Mouse (Mus musculus): ENCODE measurements at regions not wholly inside any gene's neighbourhood (a gene's known extent, or its start where the extent isn't known, plus 50 kb on each side); places are given as distances from the start of the nearest gene placed in this dataset.

DNA sequence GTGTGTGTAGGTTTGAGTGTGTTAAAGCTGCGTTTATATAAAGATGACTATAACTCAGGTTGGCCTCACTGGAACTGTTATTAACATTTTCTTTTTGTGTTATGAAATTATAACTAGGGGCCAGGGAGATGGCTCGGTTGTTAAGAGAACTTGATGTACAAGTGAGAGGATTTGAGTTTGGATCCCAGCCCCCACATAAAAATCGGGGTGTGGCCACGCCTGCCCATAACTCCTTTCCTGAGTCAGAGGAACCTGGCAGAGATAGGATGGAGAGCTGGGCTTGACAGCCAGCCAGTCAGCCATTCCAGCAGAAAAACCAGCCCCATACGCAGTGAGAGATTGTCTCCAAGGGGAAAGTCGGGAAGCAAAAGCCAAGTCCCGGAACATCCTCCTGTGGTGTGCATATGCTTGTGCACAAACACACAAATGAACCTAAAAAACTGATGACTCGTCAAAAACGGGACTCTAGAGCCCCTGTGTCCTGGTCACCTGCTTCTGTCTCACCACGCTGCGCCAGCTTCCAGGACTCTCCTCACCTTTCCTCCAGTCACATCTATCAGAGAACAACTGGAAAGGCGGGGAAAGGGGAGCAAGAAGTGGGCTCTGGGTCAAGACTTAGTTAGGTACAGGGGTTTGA lies 97.8 kb downstream of the Amer3 start:
- Histone ChIP-seq H3K4me1 (ENCODE audit: control insufficient read depth, insufficient read depth, insufficient read length, low read length) (no peaks in the 10 kb centered on the region; the same call in 1 of the 2 replicates), H3K4me3 (ENCODE audit: low read depth, low read length) (no peak overlapping the region), H3K27me3 (ENCODE audit: control insufficient read depth, insufficient read depth, low read length) (0 out of 2 replicates have a peak, but pooled peaks cover 5% of the 10 kb centered on the region), H3K36me3 (ENCODE audit: control insufficient read depth, insufficient read depth, low read length) (no peaks in the 10 kb centered on the region), H3K27ac (ENCODE audit: insufficient read depth, low read depth, low read length) (no peak overlapping the region)
- 35% methylated on average over 12 of the region's 12 CpGs for WGBS
- TF ChIP-seq POLR2A (IDR thresholded peaks at IDR 0.05; ENCODE audit: low read depth, low read length) (no peak), CTCF (IDR thresholded peaks at IDR 0.05; ENCODE audit: extremely low read depth, insufficient read length, insufficient replicate concordance, low read depth, low read length) (no peak)

DNA sequence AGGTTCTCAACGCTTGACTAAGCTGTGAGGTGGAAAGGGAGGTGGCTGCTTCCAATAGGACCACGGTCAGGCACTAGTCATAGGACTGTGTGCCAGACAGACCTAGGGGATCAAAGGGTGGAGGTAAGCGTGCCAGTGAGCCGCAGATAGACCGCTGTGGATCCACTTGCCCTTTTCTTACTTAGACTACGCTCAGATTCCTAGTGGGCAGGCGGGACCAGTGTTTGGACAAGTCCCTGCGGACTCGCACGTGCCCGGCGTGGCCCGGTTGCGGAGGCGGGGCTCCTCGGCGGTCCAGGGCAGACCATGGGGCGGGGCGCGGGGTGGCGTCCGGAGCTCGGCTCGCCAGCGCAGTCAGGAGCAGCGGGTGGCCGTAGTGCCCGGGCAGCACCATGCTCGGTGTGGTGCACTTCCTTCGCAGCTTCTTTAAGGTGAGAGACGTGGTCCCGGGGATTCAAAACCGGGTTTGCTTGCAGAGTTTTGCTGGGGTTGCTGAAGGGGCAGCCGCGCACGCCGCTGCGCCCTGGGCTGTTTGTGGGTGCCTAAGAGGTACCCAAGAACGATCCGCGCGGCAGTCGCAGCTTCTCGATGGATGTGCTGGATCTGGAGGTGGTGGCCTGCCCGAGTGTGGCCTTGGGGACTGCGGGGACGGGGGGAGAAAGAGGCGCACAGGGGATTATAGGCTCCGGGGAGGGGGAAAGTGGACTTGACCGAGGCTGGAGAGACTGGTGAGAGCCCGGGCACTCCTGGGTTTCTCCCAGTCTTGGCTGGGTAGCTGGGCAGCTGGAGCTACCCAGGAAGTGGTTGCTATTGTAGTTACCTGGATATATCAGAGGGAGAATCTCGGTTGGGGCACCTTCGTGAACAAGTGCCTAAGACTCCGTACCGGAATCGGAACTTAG lies 98.6 kb downstream of the Amer3 start:
- 2% methylated on average over 56 of the region's 56 CpGs for WGBS
- H3K36me3 ChIP-seq (ENCODE audit: control insufficient read depth, insufficient read depth, low read length): no peaks in the 10 kb centered on the region
- no peaks in the 10 kb centered on the region; the same call in 1 of the 2 replicates for H3K4me1 ChIP-seq (ENCODE audit: control insufficient read depth, insufficient read depth, insufficient read length, low read length)
- no peak overlapping the region for H3K27ac ChIP-seq (ENCODE audit: insufficient read depth, low read depth, low read length)
- H3K4me3 ChIP-seq (ENCODE audit: low read depth, low read length): peak overlapping the region; percentile 21
- no peak for TF ChIP-seq CTCF (IDR thresholded peaks at IDR 0.05; ENCODE audit: extremely low read depth, insufficient read length, insufficient replicate concordance, low read depth, low read length)
- TF ChIP-seq POLR2A (IDR thresholded peaks at IDR 0.05; ENCODE audit: low read depth, low read length): no peak
- 0 out of 2 replicates have a peak, but pooled peaks cover 5% of the 10 kb centered on the region for H3K27me3 ChIP-seq (ENCODE audit: control insufficient read depth, insufficient read depth, low read length)

DNA sequence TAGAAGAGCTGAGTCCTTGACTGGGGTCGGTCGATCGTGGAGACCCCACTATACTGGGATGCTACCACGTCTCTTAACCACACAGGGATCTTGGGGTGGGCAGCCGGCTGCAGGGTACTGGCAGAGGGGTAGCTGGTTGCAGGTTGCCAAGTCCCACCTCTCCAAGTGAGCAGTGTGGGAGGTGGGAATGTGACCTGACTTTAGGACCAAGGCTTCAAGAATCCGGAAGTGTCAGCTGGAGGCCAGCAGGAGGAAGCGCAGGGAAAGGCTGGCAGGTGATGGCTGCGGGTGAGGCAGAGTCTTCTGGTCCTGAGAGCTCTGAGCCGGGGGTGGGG lies 99.2 kb downstream of the Amer3 start:
- Histone ChIP-seq H3K4me1 (ENCODE audit: control insufficient read depth, insufficient read depth, insufficient read length, low read length) (no peaks in the 10 kb centered on the region; the same call in 1 of the 2 replicates), H3K4me3 (ENCODE audit: low read depth, low read length) (no peak overlapping the region), H3K36me3 (ENCODE audit: control insufficient read depth, insufficient read depth, low read length) (no peaks in the 10 kb centered on the region), H3K27me3 (ENCODE audit: control insufficient read depth, insufficient read depth, low read length) (0 out of 2 replicates have a peak, but pooled peaks cover 5% of the 10 kb centered on the region), H3K27ac (ENCODE audit: insufficient read depth, low read depth, low read length) (no peak overlapping the region)
- TF ChIP-seq POLR2A (IDR thresholded peaks at IDR 0.05; ENCODE audit: low read depth, low read length) (no peak), CTCF (IDR thresholded peaks at IDR 0.05; ENCODE audit: extremely low read depth, insufficient read length, insufficient replicate concordance, low read depth, low read length) (no peak)
- 3% methylated on average over 9 of the region's 9 CpGs for WGBS

DNA sequence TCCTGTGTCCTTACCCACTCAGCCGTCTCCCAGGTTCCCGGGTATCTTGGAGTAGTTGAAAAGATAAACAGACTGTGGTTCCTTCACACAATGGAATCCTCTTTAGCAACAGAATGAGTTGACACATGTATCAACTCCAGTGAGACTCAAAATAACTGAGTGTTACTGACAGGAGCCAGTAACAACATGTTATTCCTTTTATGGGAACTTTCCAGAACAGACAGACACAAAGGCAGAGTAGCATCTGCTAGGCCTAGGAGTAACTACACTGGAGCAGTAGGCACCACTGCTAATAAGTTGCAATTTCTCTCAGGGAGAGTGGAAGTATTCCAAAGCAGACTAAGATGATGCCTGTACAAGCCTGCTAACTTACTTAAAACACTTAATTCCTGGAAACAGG lies 107.1 kb downstream of the Amer3 start:
- 41% methylated on average over 2 of the region's 2 CpGs for WGBS
- H3K4me1 ChIP-seq (ENCODE audit: control insufficient read depth, insufficient read depth, insufficient read length, low read length): no peaks in the 10 kb centered on the region
- H3K27ac ChIP-seq (ENCODE audit: insufficient read depth, low read depth, low read length): no peak overlapping the region
- H3K4me3 ChIP-seq (ENCODE audit: low read depth, low read length): no peak overlapping the region
- H3K27me3 ChIP-seq (ENCODE audit: control insufficient read depth, insufficient read depth, low read length): no peaks in the 10 kb centered on the region
- no peaks in the 10 kb centered on the region for H3K36me3 ChIP-seq (ENCODE audit: control insufficient read depth, insufficient read depth, low read length)
- no peak for TF ChIP-seq POLR2A (IDR thresholded peaks at IDR 0.05; ENCODE audit: low read depth, low read length)
- no peak for TF ChIP-seq CTCF (IDR thresholded peaks at IDR 0.05; ENCODE audit: extremely low read depth, insufficient read length, insufficient replicate concordance, low read depth, low read length)

DNA sequence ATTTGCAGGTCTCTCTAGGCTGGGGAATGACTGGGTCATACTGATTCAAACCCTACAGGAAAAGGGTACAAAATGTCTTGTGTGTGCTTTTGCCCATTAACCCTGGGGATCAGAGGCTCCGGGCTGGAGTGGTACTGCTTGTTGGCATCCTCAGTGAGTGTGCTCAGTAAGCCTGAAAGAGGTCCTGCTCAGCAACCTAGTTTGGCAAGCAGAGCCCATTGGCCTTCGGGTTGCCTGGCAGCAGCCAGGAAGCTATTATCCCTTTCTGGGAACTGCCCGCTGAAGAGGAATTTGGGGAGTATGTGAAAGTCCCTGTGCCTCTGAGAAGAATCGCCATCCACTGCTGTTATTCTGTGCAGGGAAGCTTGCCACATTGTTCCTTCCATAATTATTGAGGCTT lies 117.1 kb downstream of the Amer3 start:
- H3K4me1 ChIP-seq (ENCODE audit: control insufficient read depth, insufficient read depth, insufficient read length, low read length): no peaks in the 10 kb centered on the region
- H3K4me3 ChIP-seq (ENCODE audit: low read depth, low read length): no peak overlapping the region
- H3K27me3 ChIP-seq (ENCODE audit: control insufficient read depth, insufficient read depth, low read length): no peaks in the 10 kb centered on the region
- TF ChIP-seq CTCF (IDR thresholded peaks at IDR 0.05; ENCODE audit: extremely low read depth, insufficient read length, insufficient replicate concordance, low read depth, low read length): no peak
- TF ChIP-seq POLR2A (IDR thresholded peaks at IDR 0.05; ENCODE audit: low read depth, low read length): no peak
- 78% methylated on average over 4 of the region's 4 CpGs for WGBS
- no peaks in the 10 kb centered on the region for H3K36me3 ChIP-seq (ENCODE audit: control insufficient read depth, insufficient read depth, low read length)
- H3K27ac ChIP-seq (ENCODE audit: insufficient read depth, low read depth, low read length): no peak overlapping the region

DNA sequence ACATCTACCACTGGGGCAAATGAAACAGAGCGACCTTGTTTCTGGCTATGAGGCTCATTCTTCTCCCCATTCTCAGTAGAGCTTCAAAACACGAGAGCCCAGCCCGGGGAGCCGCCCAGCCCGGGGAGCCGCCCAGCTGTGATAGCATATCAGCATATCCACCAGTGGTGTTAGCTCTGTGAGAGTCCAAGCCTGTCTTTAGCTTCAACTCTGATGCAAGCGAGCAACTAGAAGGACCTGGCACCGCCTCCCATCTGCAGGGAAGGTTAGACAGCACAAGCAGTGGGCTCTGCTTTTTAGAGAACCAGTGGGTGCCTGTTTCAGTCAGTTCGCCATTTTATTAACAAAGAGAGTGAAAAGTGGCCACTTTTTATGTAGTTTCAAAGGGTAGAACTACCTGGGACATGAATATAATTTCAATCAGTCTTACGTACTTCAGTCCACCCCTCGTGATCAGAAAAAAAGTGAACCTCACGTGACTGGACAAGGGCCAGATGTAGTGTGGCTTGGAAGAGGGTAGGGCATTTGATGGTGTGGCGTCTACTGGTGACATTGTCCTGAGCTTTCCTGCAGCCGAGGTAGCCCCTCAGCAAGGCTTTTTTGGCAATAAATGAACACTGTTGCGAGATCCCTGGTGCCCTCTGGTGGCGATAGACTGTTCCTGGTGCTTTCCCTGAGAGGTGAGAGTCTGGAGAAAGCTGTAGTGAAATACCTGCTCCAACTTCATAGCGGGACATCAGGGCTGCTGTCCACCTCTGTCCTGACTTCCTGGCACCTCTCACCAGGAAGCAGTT lies 121.0 kb downstream of the Amer3 start:
- H3K4me1 ChIP-seq (ENCODE audit: control insufficient read depth, insufficient read depth, insufficient read length, low read length): no peaks in the 10 kb centered on the region
- no peaks in the 10 kb centered on the region for H3K27me3 ChIP-seq (ENCODE audit: control insufficient read depth, insufficient read depth, low read length)
- TF ChIP-seq POLR2A (IDR thresholded peaks at IDR 0.05; ENCODE audit: low read depth, low read length): no peak
- TF ChIP-seq CTCF (IDR thresholded peaks at IDR 0.05; ENCODE audit: extremely low read depth, insufficient read length, insufficient replicate concordance, low read depth, low read length): peak; percentile 36; the same call in 1 of the 2 replicates
- 33% methylated on average over 17 of the region's 17 CpGs for WGBS
- no peaks in the 10 kb centered on the region for H3K36me3 ChIP-seq (ENCODE audit: control insufficient read depth, insufficient read depth, low read length)
- no peak overlapping the region for H3K27ac ChIP-seq (ENCODE audit: insufficient read depth, low read depth, low read length)
- H3K4me3 ChIP-seq (ENCODE audit: low read depth, low read length): no peak overlapping the region

All from small intestine, adult 2 months (tissue).